Mouse (Mus musculus): ENCODE results near the gene Hmcn1.

DNA sequence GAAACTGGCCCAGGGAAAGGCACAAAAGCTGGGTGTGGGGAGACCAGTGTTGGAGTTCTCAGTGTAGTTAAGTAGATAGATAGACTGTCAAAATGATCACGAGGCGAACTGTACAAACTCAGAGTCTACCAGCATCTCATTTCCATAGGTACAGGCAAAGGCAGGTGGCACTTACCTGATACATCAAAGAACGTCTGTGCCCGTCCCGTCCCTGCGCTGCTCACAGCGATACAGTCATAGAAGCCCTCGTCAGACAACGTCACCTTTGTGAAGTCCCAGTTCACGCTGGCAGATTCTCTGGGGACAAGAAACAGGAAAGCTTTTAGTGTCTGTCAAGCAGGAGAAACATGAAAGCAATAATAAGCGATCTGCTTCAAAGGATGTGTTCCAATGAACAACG lies 190.6 kb downstream of the Hmcn1 start:
- TF ChIP-seq CTCF (IDR thresholded peaks at IDR 0.05; ENCODE audit: borderline replicate concordance, control insufficient read depth, extremely low read depth, insufficient read depth, low read length, poor library complexity) (no peak), POLR2A (IDR thresholded peaks at IDR 0.05; ENCODE audit: control insufficient read depth, extremely low read depth, insufficient read depth, low read length, poor library complexity) (no peak)

Measured in thymus, adult 2 months (tissue).